Mouse (Mus musculus) right cerebral cortex, postnatal 4 days (tissue): Measurements from ENCODE around the gene Atp5d.
"Not testable (repeated sequence)": the region's sequence is repeated elsewhere in the genome, so short reads cannot be mapped to it uniquely, and the experiment has no call there.

Experiments
- DNase-seq: peaks from one replicate; pipeline ENCODE4 v3.0.0-alpha.2; 2022

Atp5d gene

GRCm38 (mm10) chr10:80155277-80155676 is 16.8 kb downstream of the Atp5d start:
- no peak for DNase-seq

- DNase-seq, result no peak
These were observed 17.7 kb downstream of the Atp5d start for GRCm38 (mm10) chr10:80156002-80156751.

- DNase-seq, result no peak
These were observed 18.3 kb downstream of the Atp5d start for GRCm38 (mm10) chr10:80156752-80157053.

DNA sequence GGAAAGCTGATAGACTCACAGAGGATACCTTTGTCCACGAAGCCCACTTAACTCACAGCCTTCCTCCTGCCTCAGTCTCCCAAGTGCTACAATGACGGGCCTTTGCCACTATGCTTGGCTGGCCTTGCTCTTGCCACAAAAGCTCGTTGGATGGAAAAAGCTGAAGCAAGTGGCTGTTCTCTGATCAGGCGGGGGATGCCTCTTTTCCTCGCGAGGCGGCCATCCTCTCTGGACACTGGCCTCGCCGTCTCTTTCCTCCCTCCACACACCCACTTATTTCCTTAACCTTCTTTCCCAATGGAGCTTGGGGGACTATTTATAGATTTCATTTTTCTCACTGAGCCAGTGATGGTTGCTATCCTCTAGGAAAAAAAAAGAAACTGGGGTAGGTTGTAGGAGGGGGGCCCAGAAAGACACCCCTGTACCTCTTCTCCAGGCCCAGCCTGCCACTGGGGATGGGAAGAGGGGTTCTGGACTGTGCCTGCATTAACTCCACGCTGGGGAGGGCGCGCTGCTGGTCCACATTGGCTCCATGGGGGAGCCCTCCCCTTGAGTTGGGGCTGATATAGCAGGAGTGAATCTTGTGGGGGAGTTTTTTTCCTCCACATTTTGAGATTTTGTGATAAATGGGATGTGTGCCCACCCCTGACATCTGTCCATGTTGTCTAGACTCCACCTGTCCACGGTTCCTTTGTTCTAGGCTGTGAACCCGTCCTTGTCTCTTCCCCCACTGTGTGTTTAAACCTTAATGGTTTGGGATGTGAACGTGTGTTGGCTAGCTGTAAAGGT is 18.9 kb downstream of the Atp5d start:
- no peak for DNase-seq

DNA sequence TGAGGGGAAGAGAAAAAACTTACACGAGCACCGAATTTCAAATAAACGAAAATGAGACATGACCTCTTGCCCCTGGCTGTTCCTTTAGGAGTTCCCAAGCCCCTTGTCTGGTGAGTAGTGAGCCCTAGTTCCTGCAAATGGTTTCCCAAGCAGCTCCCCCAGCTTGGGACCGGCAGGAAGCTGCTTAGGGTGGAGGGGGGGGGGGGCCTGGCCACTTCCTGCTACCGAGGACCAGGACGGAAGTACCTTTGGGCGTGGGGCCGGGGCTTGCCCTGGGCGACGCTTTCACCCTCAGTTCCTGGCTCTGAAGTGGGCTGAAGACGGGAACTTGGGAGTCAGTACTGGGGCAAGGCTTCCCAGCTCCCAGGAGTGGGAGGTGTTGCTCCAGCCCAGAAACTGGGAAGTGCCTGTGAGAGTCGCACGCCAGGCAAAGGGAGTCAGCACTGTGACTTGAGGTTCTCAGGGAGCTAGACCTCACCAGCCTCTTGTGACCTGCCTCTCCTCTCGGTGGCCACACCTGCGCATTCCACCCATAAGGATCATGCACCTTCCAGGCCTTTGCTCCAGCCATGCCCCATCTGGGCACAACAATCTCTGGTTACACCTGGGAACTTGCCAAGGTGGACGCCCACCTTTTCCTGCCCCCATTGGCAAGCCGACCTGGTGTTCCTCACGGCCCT is 20.0 kb downstream of the Atp5d start:
- no peak for DNase-seq

DNA sequence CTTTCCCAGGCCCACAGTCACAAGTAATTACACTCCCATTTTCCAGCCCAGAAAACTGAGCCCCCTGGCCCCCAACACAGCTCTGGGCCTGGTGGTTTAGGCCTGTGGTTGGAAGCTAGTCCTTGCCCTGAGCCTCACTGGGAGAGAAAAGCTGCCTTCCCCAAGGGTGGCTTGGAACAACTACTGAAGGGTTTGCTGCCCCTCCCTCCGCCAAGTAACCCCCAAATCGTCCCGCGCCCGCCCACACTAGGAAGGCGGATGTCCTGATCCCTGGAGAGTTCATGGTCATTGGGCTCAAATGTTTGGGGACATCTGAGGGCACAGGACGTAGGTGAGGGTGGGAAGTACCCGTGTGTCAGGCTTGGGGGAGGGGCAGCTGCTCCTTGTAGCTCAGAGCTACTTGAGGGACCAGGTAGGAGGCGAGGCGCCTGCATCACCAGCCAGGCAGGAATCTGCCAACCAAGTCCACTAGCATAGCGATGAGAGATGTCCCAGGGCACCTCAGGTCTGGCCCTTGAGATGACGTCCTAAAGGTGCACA is 20.7 kb downstream of the Atp5d start:
- DNase-seq, result peak; percentile 68

DNA sequence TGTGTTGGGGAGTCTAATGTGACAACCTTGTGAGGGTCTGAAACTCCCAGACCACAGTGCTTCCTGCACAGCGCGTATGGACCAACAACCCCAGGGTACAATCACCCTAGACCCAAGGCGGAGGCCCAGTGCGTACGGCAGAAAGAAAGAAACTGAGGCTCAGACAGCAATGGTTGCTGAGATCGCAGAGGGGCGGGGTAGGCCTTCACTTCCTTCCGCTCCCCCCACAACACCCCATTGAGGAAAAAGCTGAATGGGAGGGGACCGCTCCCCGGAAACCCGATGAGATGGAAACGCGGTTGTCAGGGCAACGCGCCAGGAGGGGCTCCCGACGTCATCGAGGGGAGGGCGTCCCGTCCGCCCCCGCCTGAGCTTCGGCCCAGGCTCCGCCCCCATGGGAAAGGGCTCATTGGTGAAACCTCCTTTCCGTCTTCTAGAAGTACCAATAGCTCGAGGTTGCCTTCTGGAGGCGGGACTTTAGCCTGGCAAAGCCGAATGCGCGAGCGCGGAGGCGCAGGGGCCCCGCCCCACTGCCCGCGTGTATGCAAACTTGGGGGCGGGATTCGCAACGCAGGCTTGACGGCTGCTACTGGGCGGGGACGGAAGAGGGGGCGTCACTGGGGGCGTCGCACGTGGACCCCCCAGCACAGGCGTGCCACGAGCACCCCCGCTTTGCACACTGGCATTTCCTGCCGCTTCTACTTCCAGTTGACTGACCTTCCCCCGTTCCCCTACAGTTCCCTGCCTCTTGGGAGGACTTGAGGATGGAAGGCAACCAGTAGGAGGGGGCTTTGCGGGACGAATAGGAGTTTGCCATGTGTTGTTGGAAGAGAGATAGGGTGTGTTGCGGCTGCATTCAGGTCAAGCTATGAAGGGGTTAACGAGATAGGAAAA is 21.4 kb downstream of the Atp5d start:
- DNase-seq, result peak; percentile 99

DNA sequence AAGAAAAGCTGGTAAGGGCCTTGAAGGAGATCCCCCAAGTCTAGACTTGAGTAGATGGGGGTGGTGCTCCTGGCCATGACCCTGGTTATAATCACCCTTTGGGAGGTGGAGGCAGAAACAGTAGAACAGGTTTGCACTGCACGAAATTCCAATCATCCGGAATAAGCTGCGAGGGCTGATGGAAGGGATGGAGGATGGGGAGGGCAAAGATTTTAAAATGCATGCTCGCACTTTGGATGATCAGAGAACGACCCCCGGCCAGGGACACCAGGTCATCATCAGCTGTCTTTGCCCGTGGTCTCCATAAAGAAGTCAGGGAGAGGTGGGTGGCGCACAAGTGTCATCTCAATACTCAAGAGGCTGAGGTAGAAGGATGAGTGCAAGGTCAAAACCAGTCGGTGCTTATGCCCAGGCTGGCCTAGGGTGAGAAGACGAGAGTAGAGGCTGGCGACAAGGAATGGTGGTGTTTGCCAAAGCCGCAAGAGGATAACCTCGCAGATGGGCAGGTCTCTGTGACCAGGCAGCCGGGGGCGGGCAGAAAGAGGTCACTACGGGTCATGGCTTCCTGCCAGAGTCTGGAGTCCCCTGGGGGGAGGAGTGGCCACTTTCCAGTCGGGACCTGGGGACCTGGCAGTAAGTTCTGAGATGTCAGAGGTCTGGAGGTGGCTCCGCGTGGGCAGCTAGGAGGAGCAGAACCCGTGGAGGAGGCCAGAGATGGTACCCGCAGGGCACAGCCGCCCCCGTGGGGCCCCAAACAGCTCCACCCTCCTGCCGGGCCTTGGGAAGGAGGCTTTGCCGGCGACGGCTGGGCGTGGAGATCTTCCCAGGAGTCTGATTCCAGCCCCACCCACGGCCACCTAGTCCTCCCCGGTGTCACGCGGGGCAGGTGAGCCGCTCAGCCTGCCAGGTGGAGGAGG is 22.3 kb downstream of the Atp5d start:
- DNase-seq, result peak; percentile 64

- DNase-seq, result no peak
These were observed 23.2 kb downstream of the Atp5d start for GRCm38 (mm10) chr10:80161522-80162242.

DNA sequence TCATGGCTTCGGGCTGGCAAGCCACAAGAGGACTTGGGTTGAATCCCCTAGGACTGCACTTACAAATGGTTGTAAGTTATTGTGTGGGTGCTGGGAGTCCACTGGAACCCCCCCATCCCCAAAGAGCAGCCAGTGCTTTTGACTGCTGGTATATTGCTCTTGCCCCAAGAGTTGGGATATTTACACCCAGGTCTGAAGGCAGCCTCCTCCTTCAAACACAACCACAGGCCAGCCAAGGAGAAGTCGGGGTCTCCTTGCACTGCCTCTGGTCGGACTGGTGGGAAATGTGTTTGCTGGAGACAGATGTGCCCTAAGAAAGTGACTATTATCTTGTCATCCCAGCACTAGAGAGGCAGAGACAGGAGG is 23.8 kb downstream of the Atp5d start:
- no peak for DNase-seq

GRCm38 (mm10) chr10:80162716-80163299 is 24.4 kb downstream of the Atp5d start:
- DNase-seq, result no peak

DNA sequence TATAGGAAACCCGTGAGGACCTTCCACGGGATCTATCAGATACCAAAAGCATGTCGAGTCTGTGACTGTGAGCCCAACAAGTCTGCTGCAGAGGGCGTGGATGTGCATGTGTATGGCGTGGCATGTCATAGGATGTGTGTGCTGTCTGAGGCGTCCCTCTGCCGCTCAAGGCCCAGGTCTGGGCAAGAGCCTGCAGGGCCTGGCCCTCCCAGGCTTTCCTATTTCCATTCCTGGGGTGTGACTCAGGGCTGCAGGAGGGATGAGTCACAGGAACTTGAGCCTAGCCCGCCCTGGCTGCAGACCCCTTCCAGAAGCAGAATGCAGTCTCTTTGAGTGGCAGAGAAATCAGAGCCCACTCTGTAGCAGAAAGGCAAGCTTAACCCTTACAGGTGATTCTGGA is 25.3 kb downstream of the Atp5d start:
- DNase-seq, result no peak

GRCm38 (mm10) chr10:80164161-80164997 is 25.9 kb downstream of the Atp5d start:
- DNase-seq, result peak; percentile 53

DNA sequence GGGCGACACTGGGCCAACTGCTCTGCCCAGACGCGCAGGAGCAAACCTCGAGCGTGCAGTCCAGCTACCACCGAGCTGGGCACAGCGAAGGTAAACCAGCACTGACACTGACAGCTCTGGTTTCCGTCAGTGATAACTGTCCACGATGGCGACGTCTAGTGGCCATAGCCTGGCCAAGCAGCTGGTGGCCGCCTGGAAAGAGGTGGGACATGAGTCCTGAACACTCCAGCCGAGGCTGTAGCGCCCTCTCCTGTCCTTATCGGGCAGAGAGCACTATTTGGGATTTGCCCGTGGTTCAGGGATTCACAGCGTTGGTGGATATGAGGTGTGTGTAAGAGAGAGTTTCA is 26.5 kb downstream of the Atp5d start:
- peak; percentile 94 for DNase-seq

GRCm38 (mm10) chr10:80165392-80166128 is 27.1 kb downstream of the Atp5d start, which contains the start of gene Cirbp:
Gene Cirbp (plus strand): TSS chr10:80165985.
- DNase-seq, result no peak

- not testable (repeated sequence) for DNase-seq
These were observed 27.7 kb downstream of the Atp5d start for GRCm38 (mm10) chr10:80166136-80166535.

- DNase-seq, result peak; percentile 98
These were observed 29.1 kb downstream of the Atp5d start for GRCm38 (mm10) chr10:80167460-80168037.

DNA sequence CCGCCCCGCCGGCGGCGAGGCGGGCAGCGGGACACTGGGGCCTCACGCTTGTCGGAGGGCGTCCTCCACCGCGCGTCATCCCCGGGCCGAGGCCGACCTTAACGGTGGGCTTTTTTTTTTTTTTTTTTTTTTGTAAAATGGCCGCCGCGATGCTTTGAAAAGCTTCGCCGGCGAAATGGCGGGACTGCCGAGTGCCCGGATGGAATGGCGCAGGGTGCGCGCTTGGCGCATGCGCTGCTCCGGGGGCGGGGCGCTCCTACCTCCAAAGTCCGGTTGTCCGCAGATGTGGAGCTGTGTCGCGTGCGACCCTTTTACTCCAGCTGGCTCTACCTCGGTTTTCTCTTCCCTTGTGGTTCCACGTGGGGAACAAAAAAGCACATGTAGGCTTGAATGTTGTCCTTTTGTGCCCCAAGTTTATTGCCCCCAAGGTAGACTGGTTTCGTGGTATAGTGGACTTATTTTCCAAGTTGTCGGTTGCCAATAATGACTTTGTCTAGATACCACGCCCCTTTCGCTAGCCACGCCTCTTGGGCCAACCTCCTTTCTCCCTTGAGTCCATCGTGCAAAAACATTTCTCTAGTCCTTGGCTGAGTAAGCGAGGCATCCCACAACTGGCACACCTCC is 29.7 kb downstream of the Atp5d start:
- DNase-seq, result peak; percentile 90
